25 mouse cellular contexts compared by ENCODE assay signal in genomic region chr3:129351320-129351877, GRCm38 (mm10).
"Had no signal": no experiment of that assay in that cellular context is flagged by ENCODE, and none has a peak within 500 bp of the region (broad histone marks: within the 10 kb centered on the region; RNA-seq: fewer than 3 reads in every experiment).

No protein-coding gene starts in this region.

- H3K4me1 ChIP-seq: heart, embryonic 15.5 days; hindbrain, embryonic 13.5 days; hindbrain, embryonic 15.5 days; limb, embryonic 12.5 days had no signal

- H3K27ac ChIP-seq: gastrocnemius, adult 2 months; heart, embryonic 13.5 days; heart, embryonic 15.5 days; hindbrain, embryonic 13.5 days; hindbrain, embryonic 15.5 days; hindbrain, postnatal 0 days; layer of hippocampus, adult 2 months; left cerebral cortex, adult 2 months; limb, embryonic 10.5 days; limb, embryonic 12.5 days had no signal

- DNase-seq: forebrain, postnatal 0 days; gastrocnemius, adult 2 months; gastrocnemius, postnatal 10 days; gastrocnemius, postnatal 25 days; heart, adult 18-20 months; heart, postnatal 14 days; heart, postnatal 36 days; kidney, adult 11 months; kidney, adult 2 months; kidney, adult 9 months; kidney, postnatal 10 days; kidney, postnatal 25 days; kidney, postnatal 4 days; liver had no signal

- H3K9ac ChIP-seq: forebrain, postnatal 0 days; heart, embryonic 13.5 days; heart, embryonic 15.5 days; hindbrain, embryonic 13.5 days; hindbrain, embryonic 15.5 days; limb, embryonic 12.5 days had no signal

- H3K4me2 ChIP-seq: heart, embryonic 11.5 days; heart, embryonic 13.5 days; heart, embryonic 15.5 days; hindbrain, embryonic 13.5 days; hindbrain, embryonic 15.5 days; limb, embryonic 12.5 days; liver, embryonic 11.5 days had no signal

- H3K27me3 ChIP-seq: heart, embryonic 13.5 days; heart, embryonic 15.5 days; hindbrain, embryonic 13.5 days; hindbrain, embryonic 15.5 days; limb, embryonic 12.5 days had no signal

- H3K36me3 ChIP-seq: heart, embryonic 13.5 days; heart, embryonic 15.5 days; hindbrain, embryonic 13.5 days; hindbrain, embryonic 15.5 days; limb, embryonic 10.5 days; limb, embryonic 12.5 days had no signal

- ATAC-seq: forebrain, postnatal 0 days; hindbrain, postnatal 0 days had no signal

- H3K9me3 ChIP-seq: heart, embryonic 13.5 days; heart, embryonic 15.5 days; hindbrain, embryonic 13.5 days; hindbrain, embryonic 15.5 days; limb, embryonic 10.5 days; limb, embryonic 12.5 days had no signal

- H3K4me3 ChIP-seq: gastrocnemius, adult 2 months; heart, embryonic 13.5 days; heart, embryonic 15.5 days; hindbrain, embryonic 13.5 days; hindbrain, embryonic 15.5 days; layer of hippocampus, adult 2 months; left cerebral cortex, adult 2 months; limb, embryonic 10.5 days; limb, embryonic 12.5 days had no signal
